Comparison of ENCODE assay signal across 7 mouse cellular contexts in the genomic region with DNA sequence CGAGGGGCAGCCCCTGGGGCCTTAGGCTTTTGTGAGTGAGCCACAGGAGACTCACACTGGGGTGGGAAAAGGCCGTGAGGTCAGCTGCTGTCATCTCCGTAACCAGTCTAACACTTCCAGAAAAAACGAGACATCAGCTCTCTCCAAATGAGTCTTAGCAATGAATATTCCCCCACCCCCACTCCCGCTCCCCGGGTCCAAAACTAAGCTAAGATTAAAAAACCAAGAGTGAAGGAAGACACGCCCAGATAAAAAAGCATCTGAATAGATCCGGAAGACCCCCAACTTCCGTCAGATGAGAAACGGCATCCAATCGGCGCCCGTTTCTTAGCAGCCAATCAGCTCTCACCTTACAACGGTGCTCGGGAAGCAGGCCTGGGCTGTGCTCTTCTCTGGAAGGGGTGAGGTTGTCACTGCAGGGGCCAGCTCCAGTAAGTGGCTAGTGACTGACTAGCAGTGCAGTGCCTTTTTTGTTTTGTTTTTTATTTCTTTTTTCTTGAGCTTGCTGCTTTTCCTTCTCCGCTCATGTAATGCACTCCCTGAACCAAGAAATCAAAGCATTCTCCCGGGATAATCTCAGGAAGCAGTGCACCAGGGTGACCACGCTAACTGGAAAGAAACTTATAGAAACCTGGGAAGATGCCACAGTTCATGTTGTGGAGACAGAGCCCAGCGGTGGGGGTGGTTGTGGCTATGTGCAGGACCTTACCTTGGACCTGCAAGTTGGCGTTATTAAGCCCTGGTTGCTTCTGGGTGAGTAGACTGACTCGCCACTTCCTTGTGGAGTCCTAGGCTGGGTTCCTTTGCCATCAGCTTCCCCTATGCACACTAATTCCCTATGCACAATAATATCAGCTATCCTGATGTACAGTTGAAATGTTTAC. TPM values are rescaled to one million over a fixed set of nuclear protein-coding genes. Genes with fewer than 3 reads are reported as not detected.
DNase-seq lines count a peak whose midpoint lies in the region; ATAC-seq and TF ChIP-seq lines count a peak whose summit lies in the region.

A gene (plus strand): TSS at position 192 of the 884 bp plus-strand sequence.
A gene (plus strand): TSS at position 383 of the 884 bp plus-strand sequence.

- intact Hi-C loops in left cerebral cortex, postnatal 4 days (cut with DNase I) = no loop called here

- H3K4me1 ChIP-seq in intestine, postnatal 0 days (replicated peaks; ENCODE audit: control insufficient read depth, insufficient read depth, low read length) = peaks cover 6% of the 10 kb centered on the region; the same call in 1 of the 2 replicates
- peaks cover 6% of the 10 kb centered on the region; the same call in 1 of the 2 replicates for H3K4me1 ChIP-seq in midbrain, embryonic 12.5 days
- H3K4me1 ChIP-seq in small intestine, adult 2 months (ENCODE audit: control insufficient read depth, insufficient read depth, insufficient read length, low read length) = no peaks in the 10 kb centered on the region

- H3K4me2 ChIP-seq in intestine, postnatal 0 days (replicated peaks; ENCODE audit: low read depth) = peak within 1 kb of the TSS; percentile 73
- peak within 1 kb of the TSS; percentile 86 for H3K4me2 ChIP-seq in midbrain, embryonic 12.5 days (replicated peaks)

- peak within 1 kb of the TSS; percentile 43 for H3K27ac ChIP-seq in intestine, postnatal 0 days (ENCODE audit: low read depth, low read length)
- peak within 1 kb of the TSS; percentile 75 for H3K27ac ChIP-seq in midbrain, embryonic 12.5 days (replicated peaks)
- H3K27ac ChIP-seq in small intestine, adult 2 months (ENCODE audit: insufficient read depth, low read depth, low read length) = peak within 1 kb of the TSS; percentile 29; the same call in 1 of the 2 replicates

- H3K9ac ChIP-seq in intestine, postnatal 0 days (ENCODE audit: low read depth, low read length) = peak within 1 kb of the TSS; percentile 54
- peak within 1 kb of the TSS; percentile 76 for H3K9ac ChIP-seq in midbrain, embryonic 12.5 days (replicated peaks)

- peak; percentile 95 for DNase-seq in adrenal gland, adult 2 months
- peak; percentile 81 for DNase-seq in embryo, embryonic 11.5 days (ENCODE audit: low read depth, low spot score)
- peak; percentile 84 to 88 for DNase-seq in gastrocnemius, postnatal 4 days (ENCODE audit: low spot score in 2 of 2)
- peak; percentile 92 for DNase-seq in left cerebral cortex, postnatal 4 days

- ATAC-seq in intestine, postnatal 0 days = peak; percentile 99
- peak; percentile 100 for ATAC-seq in midbrain, embryonic 12.5 days (ENCODE audit: low FRiP score, low read depth)

- TF ChIP-seq CTCF in intestine, postnatal 0 days (IDR thresholded peaks at IDR 0.05; ENCODE audit: low read depth) = no peak
- TF ChIP-seq CTCF in small intestine, adult 2 months (IDR thresholded peaks at IDR 0.05; ENCODE audit: extremely low read depth, insufficient read length, insufficient replicate concordance, low read depth, low read length) = no peak

- TF ChIP-seq POLR2A in small intestine, adult 2 months (IDR thresholded peaks at IDR 0.05; ENCODE audit: low read depth, low read length) = peak; percentile 59; the same call in 1 of the 2 replicates

- H3K4me3 ChIP-seq in intestine, postnatal 0 days (ENCODE audit: low read depth, low read length) = peak within 1 kb of the TSS; percentile 48
- peak within 1 kb of the TSS; percentile 59 for H3K4me3 ChIP-seq in midbrain, embryonic 12.5 days
- peak within 1 kb of the TSS; percentile 69 for H3K4me3 ChIP-seq in small intestine, adult 2 months (ENCODE audit: low read depth, low read length)

- 2% methylated on average over 21 of the region's 21 CpGs for WGBS in intestine, postnatal 0 days
- 1% methylated on average over 21 of the region's 21 CpGs for WGBS in midbrain, embryonic 12.5 days
- under 1% methylated on average over 21 of the region's 21 CpGs for whole genome bisulfite sequencing in small intestine, adult 2 months

- no peaks in the 10 kb centered on the region for H3K36me3 ChIP-seq in intestine, postnatal 0 days (ENCODE audit: control insufficient read depth, insufficient read depth)
- H3K36me3 ChIP-seq in midbrain, embryonic 12.5 days = no peaks in the 10 kb centered on the region
- H3K36me3 ChIP-seq in small intestine, adult 2 months (ENCODE audit: control insufficient read depth, insufficient read depth, low read length) = no peaks in the 10 kb centered on the region

- H3K9me3 ChIP-seq in intestine, postnatal 0 days (ENCODE audit: control insufficient read depth) = no peaks in the 10 kb centered on the region
- no peaks in the 10 kb centered on the region for H3K9me3 ChIP-seq in midbrain, embryonic 12.5 days

- no peaks in the 10 kb centered on the region for H3K27me3 ChIP-seq in intestine, postnatal 0 days (replicated peaks; ENCODE audit: control insufficient read depth, insufficient read depth, low read length)
- H3K27me3 ChIP-seq in midbrain, embryonic 12.5 days = no peaks in the 10 kb centered on the region
- no peaks in the 10 kb centered on the region for H3K27me3 ChIP-seq in small intestine, adult 2 months (ENCODE audit: control insufficient read depth, insufficient read depth, low read length)

RNA-seq across cellular contexts. Expression of the first gene that starts in this region (rescaled TPM):
- 10 to 100 TPM; 16.0 to 19.3 TPM for total RNA-seq in adrenal gland, adult 2 months (2021)
- polyA plus RNA-seq in adrenal gland, adult 2 months (2012; rRNA removed) = 2.5 and 3.4 TPM in 2 replicates
- total RNA-seq in gastrocnemius, postnatal 4 days (2021) = 1 to 10 TPM; 9.0 to 9.3 TPM
- 11.3 TPM in 2 replicates for polyA plus RNA-seq in intestine, postnatal 0 days (2015; fragmentation: Nextera tagmentation; extraction: Ambion mirVana)
- 10 to 100 TPM; 19.0 to 23.7 TPM for total RNA-seq in left cerebral cortex, postnatal 4 days (2021)
- 19.0 and 19.7 TPM in 2 replicates for polyA plus RNA-seq in midbrain, embryonic 12.5 days (2016; fragmentation: Nextera tagmentation; extraction: Ambion mirVana)
- polyA plus RNA-seq in small intestine, adult 2 months (2012; rRNA removed) = 1.4 and 1.9 TPM in 2 replicates

RNA-seq across cellular contexts. Expression of the second gene that starts in this region (rescaled TPM):
- total RNA-seq in adrenal gland, adult 2 months (2021) = 10 to 100 TPM; 20.3 to 29.8 TPM
- polyA plus RNA-seq in adrenal gland, adult 2 months (2012; rRNA removed) = 19.2 and 23.2 TPM in 2 replicates
- 10 to 100 TPM; 14.0 to 14.7 TPM for total RNA-seq in gastrocnemius, postnatal 4 days (2021)
- polyA plus RNA-seq in intestine, postnatal 0 days (2015; fragmentation: Nextera tagmentation; extraction: Ambion mirVana) = 13.0 and 13.8 TPM in 2 replicates
- 10 to 100 TPM; 26.5 to 28.1 TPM for total RNA-seq in left cerebral cortex, postnatal 4 days (2021)
- 55.9 and 63.6 TPM in 2 replicates for polyA plus RNA-seq in midbrain, embryonic 12.5 days (2016; fragmentation: Nextera tagmentation; extraction: Ambion mirVana)
- polyA plus RNA-seq in small intestine, adult 2 months (2012; rRNA removed) = 5.8 and 6.4 TPM in 2 replicates

Comparison
In these comparisons a context has a peak if more than half of its experiments do, and no peak if none do; other contexts are left out.
1. Peak in every context shown above with its lines: DNase-seq, ATAC-seq, H3K4me3 ChIP-seq and H3K27ac ChIP-seq.